Mouse (Mus musculus): ENCODE measurements at regions not wholly inside any gene's neighbourhood (a gene's known extent, or its start where the extent isn't known, plus 50 kb on each side); places are given as distances from the start of the nearest gene placed in this dataset.
"Not testable (repeated sequence)": the region's sequence is repeated elsewhere in the genome, so short reads cannot be mapped to it uniquely, and the experiment has no call there.

DNA sequence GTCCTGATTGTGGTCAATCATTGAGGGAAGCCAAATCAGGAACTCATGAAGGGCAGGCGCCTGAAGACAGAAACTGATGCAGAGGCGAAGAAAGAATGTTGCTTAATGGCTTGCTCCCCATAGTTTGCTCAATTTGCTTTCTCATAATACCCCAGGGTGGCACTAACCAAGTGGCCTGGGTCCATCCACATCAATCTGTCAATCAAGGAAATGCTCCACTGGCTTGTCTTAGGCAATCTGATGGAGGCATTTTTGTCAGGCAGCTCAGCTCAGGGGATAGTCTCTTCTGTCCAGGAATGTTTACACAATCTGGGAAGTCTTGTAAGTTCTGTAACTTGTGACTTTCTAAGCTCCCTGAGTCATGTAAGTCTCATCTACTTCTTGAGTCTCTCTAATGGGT lies 50.0 kb upstream of the Klhl24 start:
- in situ Hi-C loops (cut with MboI, MseI): no loop called here

DNA sequence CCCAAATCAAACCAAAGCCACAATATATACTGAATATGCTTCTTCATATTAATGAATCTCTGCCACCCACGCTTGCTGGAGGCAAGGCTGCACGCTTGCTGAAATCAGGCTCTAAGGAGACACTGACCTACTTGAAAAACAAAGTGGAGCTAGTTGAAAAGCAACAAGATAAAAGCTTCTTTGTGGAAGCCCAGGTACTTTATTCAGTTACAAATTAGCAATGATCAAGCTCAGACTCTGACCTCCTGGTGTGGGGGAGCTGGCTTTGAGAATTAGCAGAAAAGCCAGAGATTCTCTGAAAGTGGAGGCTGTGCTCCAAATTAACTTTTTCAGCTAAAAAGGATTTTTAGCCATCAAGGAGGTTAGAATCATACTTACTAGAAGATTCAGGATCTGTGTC lies 52.3 kb upstream of the Klhl6 start:
- in situ Hi-C loops (cut with MboI, MseI): not testable (repeated sequence)

DNA sequence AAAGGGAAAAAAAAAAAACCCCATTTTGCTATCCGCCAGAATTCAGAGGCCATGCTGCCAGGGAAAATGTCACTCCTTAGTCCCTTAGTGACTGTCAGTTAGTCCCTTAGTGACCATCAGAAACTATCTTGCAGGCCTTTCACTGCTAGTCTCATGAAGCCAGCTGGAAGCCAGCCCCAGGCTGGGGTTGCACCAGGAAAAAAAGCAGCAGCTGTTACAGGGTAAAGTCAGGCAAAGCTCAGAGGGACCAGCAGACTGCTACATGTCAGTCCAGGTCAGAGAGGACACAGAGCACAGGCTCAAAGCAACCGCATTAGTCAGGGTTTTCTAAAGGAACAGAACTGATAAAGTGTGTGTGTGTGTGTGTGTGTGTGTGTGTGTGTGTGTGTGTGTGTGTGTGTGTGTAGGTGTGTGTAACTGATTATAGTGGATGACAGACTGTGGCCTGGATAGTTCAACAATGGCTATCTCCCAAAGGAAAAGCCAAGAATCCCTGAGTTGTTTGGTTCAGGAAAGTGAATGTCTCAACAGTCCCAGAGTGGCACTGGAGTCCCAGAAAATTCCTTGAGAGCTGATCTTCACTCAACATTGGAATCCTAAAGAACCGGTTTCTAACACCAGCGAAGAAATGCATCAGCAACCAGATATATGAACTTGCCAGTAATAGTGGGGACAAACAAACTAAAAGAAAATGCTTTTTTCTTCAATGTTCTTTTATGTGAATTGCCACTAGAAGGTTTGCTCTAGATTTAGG lies 49.7 kb upstream of the Klhl6 start:
- in situ Hi-C loops (cut with MboI, MseI): loop anchor here in 1 of 2 experiments (5.0 kb wide), 1 partner anchor 75 kb away; no protein-coding TSS in a partner anchor
